8 mouse cellular contexts compared by ENCODE assay signal in the genomic region with DNA sequence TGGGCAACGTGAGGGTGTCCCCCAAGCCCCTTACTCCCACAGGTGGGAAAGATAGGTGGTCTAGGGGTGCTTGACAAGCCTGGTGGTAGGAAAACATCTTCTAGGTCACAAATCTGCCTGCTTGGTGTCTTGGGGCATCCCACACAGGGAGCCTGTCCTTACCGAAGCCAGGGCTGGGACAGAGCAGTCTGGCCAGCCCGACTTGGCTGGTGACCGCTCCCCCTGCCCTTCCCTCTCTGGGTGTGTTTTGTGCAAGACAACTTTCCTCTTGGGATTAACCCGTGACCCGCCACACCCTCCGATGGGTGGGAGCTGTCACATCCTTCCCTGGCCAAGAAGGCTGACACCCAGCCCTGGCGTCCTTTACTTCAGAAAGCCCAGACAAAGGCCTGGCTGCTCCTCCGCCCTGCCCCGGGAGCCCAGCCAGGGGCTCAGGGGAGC. TPM values are rescaled to one million over a fixed set of nuclear protein-coding genes. Genes with fewer than 3 reads are reported as not detected.
DNase-seq lines count a peak whose midpoint lies in the region; ATAC-seq and TF ChIP-seq lines count a peak whose summit lies in the region.

No protein-coding gene starts in this region.

- ATAC-seq in forebrain, embryonic 14.5 days = peak; percentile 24; the same call in 1 of the 2 replicates
- ATAC-seq in limb, embryonic 13.5 days (ENCODE audit: low FRiP score, low read depth) = no peak
- ATAC-seq in CD4-positive, CD25-positive, alpha-beta regulatory T cell, adult 4 months = no peak

- DNase-seq in 3T3-L1 (ENCODE audit: low read depth, low spot score) = peak; percentile 61
- DNase-seq in adrenal gland, postnatal 10 days = peak; percentile 83
- DNase-seq in forebrain, embryonic 14.5 days (ENCODE audit: low spot score) = peak; percentile 36
- DNase-seq in hindbrain, embryonic 10.5 days (ENCODE audit: low spot score) = peak; percentile 56
- DNase-seq in right cerebral cortex, postnatal 4 days = no peak

- H3ac ChIP-seq in myocyte (ENCODE audit: control insufficient read depth, insufficient read length) = no peak overlapping the region

- peaks cover 11% of the 10 kb centered on the region for H3K4me1 ChIP-seq in forebrain, embryonic 14.5 days (ENCODE audit: control insufficient read depth, insufficient read depth, low read length)
- H3K4me1 ChIP-seq in hindbrain, embryonic 10.5 days (replicated peaks) = peaks cover 48% of the 10 kb centered on the region
- H3K4me1 ChIP-seq in limb, embryonic 13.5 days = peaks cover 23% of the 10 kb centered on the region

- H3K79me2 ChIP-seq in myocyte (ENCODE audit: control insufficient read depth, insufficient read depth) = peaks cover 20% of the 10 kb centered on the region

- TF ChIP-seq POLR2A in myocyte (IDR thresholded peaks at IDR 0.05; ENCODE audit: insufficient read length, low read depth) = peak; percentile 75

- peak overlapping the region; percentile 94 for H3K4me2 ChIP-seq in forebrain, embryonic 14.5 days (ENCODE audit: low read length)
- peak overlapping the region; percentile 91 for H3K4me2 ChIP-seq in limb, embryonic 13.5 days (replicated peaks)
- H3K4me2 ChIP-seq in myocyte (ENCODE audit: low read depth) = peak overlapping the region; percentile 99

- H3K9ac ChIP-seq in forebrain, embryonic 14.5 days (ENCODE audit: low read length) = peak overlapping the region; percentile 99
- H3K9ac ChIP-seq in limb, embryonic 13.5 days = peak overlapping the region; percentile 95

- H3K27me3 ChIP-seq in forebrain, embryonic 14.5 days (replicated peaks; ENCODE audit: control insufficient read depth, insufficient read depth, low read length) = no peaks in the 10 kb centered on the region
- H3K27me3 ChIP-seq in hindbrain, embryonic 10.5 days (ENCODE audit: insufficient read depth, poor library complexity, severe bottlenecking) = no peaks in the 10 kb centered on the region
- H3K27me3 ChIP-seq in limb, embryonic 13.5 days = no peaks in the 10 kb centered on the region; the same call in 1 of the 2 replicates
- H3K27me3 ChIP-seq in myocyte (ENCODE audit: control insufficient read depth, insufficient read depth, insufficient read length) = no peaks in the 10 kb centered on the region

- H3K36me3 ChIP-seq in forebrain, embryonic 14.5 days (ENCODE audit: control insufficient read depth, insufficient read depth, low read length) = no peaks in the 10 kb centered on the region
- peaks cover 13% of the 10 kb centered on the region for H3K36me3 ChIP-seq in hindbrain, embryonic 10.5 days
- H3K36me3 ChIP-seq in limb, embryonic 13.5 days = peaks cover 2% of the 10 kb centered on the region
- H3K36me3 ChIP-seq in myocyte (ENCODE audit: control insufficient read depth, insufficient read depth) = no peaks in the 10 kb centered on the region

- peak overlapping the region; percentile 93 for H3K27ac ChIP-seq in forebrain, embryonic 14.5 days (ENCODE audit: low read depth, low read length)
- peak overlapping the region; percentile 99 for H3K27ac ChIP-seq in hindbrain, embryonic 10.5 days
- peak overlapping the region; percentile 75 for H3K27ac ChIP-seq in limb, embryonic 13.5 days

- no peaks in the 10 kb centered on the region for H3K9me3 ChIP-seq in forebrain, embryonic 14.5 days (replicated peaks; ENCODE audit: control insufficient read depth, low read length)
- no peaks in the 10 kb centered on the region for H3K9me3 ChIP-seq in hindbrain, embryonic 10.5 days
- H3K9me3 ChIP-seq in limb, embryonic 13.5 days = no peaks in the 10 kb centered on the region

- H3K4me3 ChIP-seq in forebrain, embryonic 14.5 days (ENCODE audit: low read depth, low read length) = peak overlapping the region; percentile 97
- H3K4me3 ChIP-seq in hindbrain, embryonic 10.5 days = peak overlapping the region; percentile 96
- H3K4me3 ChIP-seq in limb, embryonic 13.5 days = peak overlapping the region; percentile 85
- peak overlapping the region; percentile 50 for H3K4me3 ChIP-seq in myocyte

- WGBS in forebrain, embryonic 14.5 days = 3% methylated on average over 10 of the region's 10 CpGs
- 6% methylated on average over 10 of the region's 10 CpGs for WGBS in hindbrain, embryonic 10.5 days
- 12% methylated on average over 9 of the region's 10 CpGs for WGBS in limb, embryonic 13.5 days

TF ChIP-seq in myocyte, 11 proteins besides CTCF, POLR2A, EP300 and RAD21:
- no peak for TF ChIP-seq USF1 (IDR thresholded peaks at IDR 0.05; ENCODE audit: low read depth)
- TF ChIP-seq POLR2AphosphoS2 (IDR thresholded peaks at IDR 0.05; ENCODE audit: insufficient read length, low read depth) = peak; percentile 79

RNA-seq across cellular contexts. Expression of a gene that starts 1.1 kb away (rescaled TPM):
- total RNA-seq in adrenal gland, postnatal 10 days (2021) = 10 to 100 TPM; 69.6 to 80.2 TPM
- polyA plus RNA-seq in forebrain, embryonic 14.5 days (2014; fragmentation: Nextera tagmentation; extraction: Ambion mirVana) = 182 and 257 TPM in 2 replicates
- polyA plus RNA-seq in hindbrain, embryonic 10.5 days (2016; fragmentation: Nextera tagmentation; extraction: Ambion mirVana) = 142 and 175 TPM in 2 replicates
- polyA plus RNA-seq in limb, embryonic 13.5 days (2015; fragmentation: Nextera tagmentation; extraction: Ambion mirVana) = 101 TPM in 2 replicates
- polyA plus RNA-seq in myocyte (2012; fragmentation: generic; extraction: Trizol) = 70.0 TPM
- under 1 TPM in 1 of 2 experiments, not detected in 1; 0.23 TPM for polyA plus RNA-seq in CD4-positive, CD25-positive, alpha-beta regulatory T cell, adult 4 months (2017; shearing (Covaris generic))

RNA-seq across cellular contexts. Expression of a gene that starts 3.8 kb away (rescaled TPM):
- under 1 TPM; 0.09 to 0.21 TPM for total RNA-seq in adrenal gland, postnatal 10 days (2021)
- 0.37 TPM in 1 of 2 replicates, not detected in the other for polyA plus RNA-seq in forebrain, embryonic 14.5 days (2014; fragmentation: Nextera tagmentation; extraction: Ambion mirVana)
- polyA plus RNA-seq in hindbrain, embryonic 10.5 days (2016; fragmentation: Nextera tagmentation; extraction: Ambion mirVana) = 0.10 TPM in 1 of 2 replicates, not detected in the other
- polyA plus RNA-seq in limb, embryonic 13.5 days (2015; fragmentation: Nextera tagmentation; extraction: Ambion mirVana) = 0.11 TPM in 1 of 2 replicates, not detected in the other
- 0.07 TPM for polyA plus RNA-seq in myocyte (2012; fragmentation: generic; extraction: Trizol)
- not detected for polyA plus RNA-seq in CD4-positive, CD25-positive, alpha-beta regulatory T cell, adult 4 months (2017; shearing (Covaris generic))

RNA-seq across cellular contexts. Expression of a gene that starts 17.4 kb away (rescaled TPM):
- 1 to 10 TPM; 5.5 to 5.7 TPM for total RNA-seq in adrenal gland, postnatal 10 days (2021)
- 0.58 and 0.96 TPM in 2 replicates for polyA plus RNA-seq in forebrain, embryonic 14.5 days (2014; fragmentation: Nextera tagmentation; extraction: Ambion mirVana)
- polyA plus RNA-seq in hindbrain, embryonic 10.5 days (2016; fragmentation: Nextera tagmentation; extraction: Ambion mirVana) = 1.7 and 1.8 TPM in 2 replicates
- polyA plus RNA-seq in limb, embryonic 13.5 days (2015; fragmentation: Nextera tagmentation; extraction: Ambion mirVana) = 7.0 and 7.8 TPM in 2 replicates
- polyA plus RNA-seq in myocyte (2012; fragmentation: generic; extraction: Trizol) = 28.9 TPM
- under 1 TPM in 1 of 2 experiments, not detected in 1; 0.53 TPM for polyA plus RNA-seq in CD4-positive, CD25-positive, alpha-beta regulatory T cell, adult 4 months (2017; shearing (Covaris generic))

RNA-seq across cellular contexts. Expression of a gene that starts 26.3 kb away (rescaled TPM):
- total RNA-seq in adrenal gland, postnatal 10 days (2021) = under 1 TPM in 1 of 2 experiments, not detected in 1; 0.27 TPM
- 0.41 and 0.51 TPM in 2 replicates for polyA plus RNA-seq in forebrain, embryonic 14.5 days (2014; fragmentation: Nextera tagmentation; extraction: Ambion mirVana)
- 1.0 and 2.4 TPM in 2 replicates for polyA plus RNA-seq in hindbrain, embryonic 10.5 days (2016; fragmentation: Nextera tagmentation; extraction: Ambion mirVana)
- polyA plus RNA-seq in limb, embryonic 13.5 days (2015; fragmentation: Nextera tagmentation; extraction: Ambion mirVana) = 0.90 and 1.4 TPM in 2 replicates
- 0.06 TPM for polyA plus RNA-seq in myocyte (2012; fragmentation: generic; extraction: Trizol)
- polyA plus RNA-seq in CD4-positive, CD25-positive, alpha-beta regulatory T cell, adult 4 months (2017; shearing (Covaris generic)) = under 1 TPM in 1 of 2 experiments, not detected in 1; 0.27 TPM

RNA-seq across cellular contexts. Expression of a gene that starts 27.8 kb away (rescaled TPM):
- 10 to 100 TPM; 50.8 to 55.1 TPM for total RNA-seq in adrenal gland, postnatal 10 days (2021)
- 60.6 and 75.7 TPM in 2 replicates for polyA plus RNA-seq in forebrain, embryonic 14.5 days (2014; fragmentation: Nextera tagmentation; extraction: Ambion mirVana)
- polyA plus RNA-seq in hindbrain, embryonic 10.5 days (2016; fragmentation: Nextera tagmentation; extraction: Ambion mirVana) = 124 and 136 TPM in 2 replicates
- polyA plus RNA-seq in limb, embryonic 13.5 days (2015; fragmentation: Nextera tagmentation; extraction: Ambion mirVana) = 93.0 and 95.4 TPM in 2 replicates
- 91.3 TPM for polyA plus RNA-seq in myocyte (2012; fragmentation: generic; extraction: Trizol)
- 1 to 10 TPM; 3.4 to 3.5 TPM for polyA plus RNA-seq in CD4-positive, CD25-positive, alpha-beta regulatory T cell, adult 4 months (2017; shearing (Covaris generic))

Comparison
In these comparisons a context has a peak if more than half of its experiments do, and no peak if none do; other contexts are left out.
1. RNA of a gene that starts 1.1 kb away (polyA plus RNA-seq): 182 to 257 TPM in forebrain, embryonic 14.5 days, 142 to 175 TPM in hindbrain, embryonic 10.5 days, 101 TPM in limb, embryonic 13.5 days and 70.0 TPM in myocyte (single experiment); 0.23 TPM in CD4-positive, CD25-positive, alpha-beta regulatory T cell, adult 4 months; every median in the first group is over 10 times any median in the second.
2. Peak in every context shown above with its lines, with median percentiles within 50 percentile points of each other: H3K27ac ChIP-seq, H3K4me2 ChIP-seq and H3K4me3 ChIP-seq.